Mouse (Mus musculus): ENCODE data around the gene Dnah2.

GRCm38 (mm10) chr11:69527098-69528030, 21.5 kb downstream of the Dnah2 start:
- no peak for TF ChIP-seq ELF1 (IDR thresholded peaks at IDR 0.05; ENCODE audit: low read depth, low read length)
- no peak for TF ChIP-seq POLR2AphosphoS2 (IDR thresholded peaks at IDR 0.05; ENCODE audit: low read depth, low read length)
- TF ChIP-seq CTCF (conservative IDR thresholded peaks at IDR 0.05 in 1 of 2, IDR thresholded peaks at IDR 0.05 in 1 of 2; ENCODE audit: low read depth in 2 of 2, low read length in 2 of 2): no peak
- TF ChIP-seq MAX (IDR thresholded peaks at IDR 0.05; ENCODE audit: low read length): no peak
- no peak for TF ChIP-seq USF1 (IDR thresholded peaks at IDR 0.05; ENCODE audit: low read depth, low read length)
- no peak for TF ChIP-seq TCF12 (IDR thresholded peaks at IDR 0.05; ENCODE audit: low read depth, low read length)
- no peak for TF ChIP-seq IRF4 (IDR thresholded peaks at IDR 0.05; ENCODE audit: low read depth, low read length)
- no peak for TF ChIP-seq POLR2A (IDR thresholded peaks at IDR 0.05; ENCODE audit: low read depth, low read length)
